Mouse (Mus musculus) stomach, embryonic 14.5 days (tissue): ENCODE measurements around the gene Pex14. TPM values are rescaled to one million over a fixed set of nuclear protein-coding genes. Genes with fewer than 3 reads are reported as not detected.

Experiments used
- ATAC-seq: fragments of 200-750 bp; cut with Nextera tagmentation; 2 replicates; pipeline ENCODE4 v1.8.0; 2017; ENCODE audit warnings: low read depth, moderate TSS enrichment; ENCODE audit not compliant: insufficient number of reproducible peaks, insufficient read depth, low FRiP score
- H3K27ac ChIP-seq: fragments of 300-500 bp; sonication (generic); 2 replicates; pipeline ENCODE4 v1.5.1; 2014; ENCODE audit warnings: mild to moderate bottlenecking, low read length, moderate library complexity, mixed read lengths
- H3K27me3 ChIP-seq: fragments of 300-500 bp; sonication (generic); 2 replicates; pipeline ENCODE4 v1.6.1; 2014; ENCODE audit warnings: low read length, control low read depth, mixed read lengths; ENCODE audit not compliant: control insufficient read depth, insufficient read depth
- H3K36me3 ChIP-seq: fragments of 300-500 bp; sonication (generic); 2 replicates; pipeline ENCODE4 v1.6.1; 2014; ENCODE audit warnings: mild to moderate bottlenecking, control low read depth, low read length, moderate library complexity, mixed read lengths; ENCODE audit not compliant: control insufficient read depth, insufficient read depth
- H3K4me1 ChIP-seq: fragments of 300-500 bp; sonication (generic); 2 replicates; pipeline ENCODE4 v1.6.1; 2014; ENCODE audit warnings: low read length, control low read depth, mixed read lengths; ENCODE audit not compliant: control insufficient read depth, insufficient read depth
- H3K4me2 ChIP-seq: fragments of 300-500 bp; sonication (generic); replicated peaks from 2 replicates; pipeline ENCODE4 v1.6.1; 2014; ENCODE audit warnings: low read depth, low read length, control low read depth
- H3K4me3 ChIP-seq: fragments of 300-500 bp; sonication (generic); 2 replicates; pipeline ENCODE4 v1.5.1; 2014; ENCODE audit warnings: low read depth, low read length, control low read depth
- H3K9ac ChIP-seq: fragments of 300-500 bp; sonication (generic); replicated peaks from 2 replicates; pipeline ENCODE4 v1.6.1; 2014; ENCODE audit warnings: low read depth, mild to moderate bottlenecking, control low read depth, low read length, moderate library complexity, mixed read lengths
- H3K9me3 ChIP-seq: fragments of 300-500 bp; sonication (generic); 2 replicates; pipeline ENCODE4 v1.6.1; 2016; ENCODE audit warnings: low read depth, low read length, control low read depth; ENCODE audit not compliant: control insufficient read depth
- WGBS: fragments of 180-500 bp; shearing (Covaris S2); extraction: QIAGEN DNeasy Blood & Tissue Kit; methylation state at CpG from one replicate; pipeline ENCODE4 v1.1.7; 2014; 5-methylcytosine and 5-hydroxymethylcytosine counted together
- polyA plus RNA-seq: library from polyadenylated mRNA; unstranded; fragments of >200 nt; fragmentation: Nextera tagmentation; extraction: Ambion mirVana; gene quantifications from 2 replicates; pipeline ENCODE4 v1.2.1, GENCODE M21; 2014

Gene Pex14
- polyA plus RNA-seq, 1 experiment from 2014 or later, result 40.0 TPM

GRCm38 (mm10) chr4:149058298-149058697 lies 41.4 kb downstream of the Pex14 start:
- no peak for ATAC-seq
- 62% methylated on average over 7 of the region's 7 CpGs for WGBS
- Histone ChIP-seq H3K9me3 (no peaks in the 10 kb centered on the region), H3K27me3 (no peaks in the 10 kb centered on the region), H3K9ac (no peak overlapping the region), H3K4me3 (no peak overlapping the region), H3K36me3 (no peaks in the 10 kb centered on the region), H3K4me2 (no peak overlapping the region), H3K27ac (0 out of 2 replicates have a peak overlapping the region, but pooled peaks have one; percentile 13), H3K4me1 (peaks cover 45% of the 10 kb centered on the region)

GRCm38 (mm10) chr4:149057470-149057869 lies 42.2 kb downstream of the Pex14 start:
- H3K27ac ChIP-seq, result no peak overlapping the region
- no peaks in the 10 kb centered on the region for H3K27me3 ChIP-seq
- peaks cover 40% of the 10 kb centered on the region for H3K4me1 ChIP-seq
- WGBS, result 36% methylated on average over 14 of the region's 14 CpGs
- H3K36me3 ChIP-seq, result no peaks in the 10 kb centered on the region
- no peak for ATAC-seq
- no peak overlapping the region for H3K9ac ChIP-seq
- H3K4me3 ChIP-seq, result no peak overlapping the region
- no peaks in the 10 kb centered on the region for H3K9me3 ChIP-seq
- no peak overlapping the region for H3K4me2 ChIP-seq

- no peaks in the 10 kb centered on the region for H3K27me3 ChIP-seq
- H3K4me1 ChIP-seq, result peaks cover 35% of the 10 kb centered on the region
- H3K36me3 ChIP-seq, result no peaks in the 10 kb centered on the region
- H3K9me3 ChIP-seq, result no peaks in the 10 kb centered on the region
- no peak for ATAC-seq
- no peak overlapping the region for H3K9ac ChIP-seq
- H3K4me2 ChIP-seq, result no peak overlapping the region
- no peak overlapping the region for H3K4me3 ChIP-seq
- 74% methylated on average over 16 of the region's 16 CpGs for WGBS
- no peak overlapping the region for H3K27ac ChIP-seq
Observed at GRCm38 (mm10) chr4:149056957-149057356, 42.7 kb downstream of the Pex14 start.

- Histone ChIP-seq H3K36me3 (no peaks in the 10 kb centered on the region), H3K4me1 (peaks cover 28% of the 10 kb centered on the region), H3K4me2 (no peak overlapping the region), H3K9me3 (no peaks in the 10 kb centered on the region), H3K9ac (no peak overlapping the region), H3K27me3 (no peaks in the 10 kb centered on the region), H3K27ac (no peak overlapping the region), H3K4me3 (no peak overlapping the region)
- no peak for ATAC-seq
- WGBS, result 66% methylated on average over 6 of the region's 6 CpGs
Observed at GRCm38 (mm10) chr4:149055847-149056246, 43.8 kb downstream of the Pex14 start.

- H3K9me3 ChIP-seq, result no peaks in the 10 kb centered on the region
- H3K4me2 ChIP-seq, result peak overlapping the region; percentile 22
- no peaks in the 10 kb centered on the region for H3K36me3 ChIP-seq
- peak overlapping the region; percentile 73 for H3K27ac ChIP-seq
- H3K4me3 ChIP-seq, result peak overlapping the region; percentile 10; the same call in 1 of the 2 replicates
- peak; percentile 78; the same call in 1 of the 2 replicates for ATAC-seq
- H3K9ac ChIP-seq, result no peak overlapping the region
- peaks cover 34% of the 10 kb centered on the region for H3K4me1 ChIP-seq
- no peaks in the 10 kb centered on the region for H3K27me3 ChIP-seq
- 7% methylated on average over 16 of the region's 16 CpGs for WGBS
Observed at GRCm38 (mm10) chr4:149049351-149050159, 50.1 kb downstream of the Pex14 start.

GRCm38 (mm10) chr4:149048625-149049228 lies 50.9 kb downstream of the Pex14 start:
- no peak; the same call in 1 of the 2 replicates for ATAC-seq
- peaks cover 29% of the 10 kb centered on the region for H3K4me1 ChIP-seq
- no peaks in the 10 kb centered on the region for H3K9me3 ChIP-seq
- H3K4me2 ChIP-seq, result peak overlapping the region; percentile 22; the same call in 1 of the 2 replicates
- no peaks in the 10 kb centered on the region for H3K36me3 ChIP-seq
- 37% methylated on average over 10 of the region's 10 CpGs for WGBS
- no peaks in the 10 kb centered on the region for H3K27me3 ChIP-seq
- H3K4me3 ChIP-seq, result no peak overlapping the region
- 0 out of 2 replicates have a peak overlapping the region, but pooled peaks have one; percentile 10 for H3K9ac ChIP-seq
- peak overlapping the region; percentile 73 for H3K27ac ChIP-seq

- Histone ChIP-seq H3K4me3 (no peak overlapping the region), H3K36me3 (no peaks in the 10 kb centered on the region), H3K27ac (no peak overlapping the region), H3K9ac (no peak overlapping the region), H3K4me1 (peaks cover 29% of the 10 kb centered on the region), H3K4me2 (no peak overlapping the region; the same call in 1 of the 2 replicates), H3K27me3 (no peaks in the 10 kb centered on the region), H3K9me3 (no peaks in the 10 kb centered on the region)
- WGBS, result 18% methylated on average over 10 of the region's 10 CpGs
- no peak for ATAC-seq
Observed at GRCm38 (mm10) chr4:149047360-149047759, 52.3 kb downstream of the Pex14 start.

GRCm38 (mm10) chr4:149045885-149046284 lies 53.8 kb downstream of the Pex14 start:
- Histone ChIP-seq H3K4me1 (peaks cover 29% of the 10 kb centered on the region), H3K9ac (no peak overlapping the region), H3K9me3 (no peaks in the 10 kb centered on the region), H3K4me3 (no peak overlapping the region), H3K4me2 (no peak overlapping the region), H3K36me3 (no peaks in the 10 kb centered on the region), H3K27ac (no peak overlapping the region), H3K27me3 (no peaks in the 10 kb centered on the region)
- ATAC-seq, result no peak
- WGBS, result 46% methylated on average over 5 of the region's 5 CpGs
